Mouse (Mus musculus) erythroblast, embryonic 14.5 days (primary cell): ENCODE results near the gene Kif1b.

Experiments
- GATA1 ChIP-seq: IDR thresholded peaks from 2 replicates; pipeline ENCODE4 v1.6.1; 2012; ENCODE audit warnings: low read length, inconsistent platforms, mixed read lengths
- TAL1 ChIP-seq: IDR thresholded peaks from 3 replicates; pipeline ENCODE4 v1.6.1; 2012; ENCODE audit warnings: low read length, inconsistent platforms, mixed read lengths

DNA sequence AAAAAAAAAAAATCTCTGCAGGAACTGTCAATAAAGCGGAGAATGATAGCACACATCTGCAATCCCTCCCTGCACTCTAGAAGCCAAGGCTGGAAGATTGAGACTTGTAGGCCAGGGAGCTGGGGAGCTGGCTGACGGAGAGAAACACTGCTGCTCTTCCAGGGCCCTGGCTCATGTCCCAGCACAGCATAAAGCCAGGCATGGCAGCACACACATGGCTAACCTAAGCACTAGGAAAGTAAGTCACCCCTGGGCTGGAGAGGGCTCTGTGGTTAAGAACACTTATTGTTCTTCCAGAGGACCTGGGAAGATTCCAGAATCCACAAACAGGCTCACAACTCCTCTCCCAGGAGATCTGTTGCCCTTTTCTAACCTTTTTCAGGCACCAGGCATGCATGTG lies 134.8 kb downstream of the Kif1b start:
- TF ChIP-seq GATA1, result no peak
- no peak for TF ChIP-seq TAL1
